Mouse (Mus musculus) T-helper 2 cell (primary cell): Measurements from ENCODE around the gene 1520401A03Rik.

Experiments used
- in situ Hi-C: fragments of 300-600 bp; cut with MboI, MseI; formaldehyde crosslinking; loops from one replicate; pipeline ENCODE4 v1.15.1; 2025; ENCODE audit warnings: high pct_unique_total_duplicates

1520401A03Rik gene

GRCm38 (mm10) chr17:23703301-23703700 lies 19.3 kb downstream of the 1520401A03Rik start:
- in situ Hi-C loops: loop anchor here (5.0 kb wide), 1 partner anchor 66 kb away; no protein-coding TSS in a partner anchor

- in situ Hi-C loops: loop anchor here (5.0 kb wide), 1 partner anchor 63 kb away; no protein-coding TSS in a partner anchor
These were observed 22.5 kb downstream of the 1520401A03Rik start for GRCm38 (mm10) chr17:23700079-23700478.

GRCm38 (mm10) chr17:23699131-23700077 lies 23.2 kb downstream of the 1520401A03Rik start:
- in situ Hi-C loops: loop anchor here (5.0 kb wide), 1 partner anchor 62 kb away; no protein-coding TSS in a partner anchor

- in situ Hi-C loops: no loop called here
These were observed 26.8 kb downstream of the 1520401A03Rik start for GRCm38 (mm10) chr17:23695801-23696200.

- in situ Hi-C loops: no loop called here
These were observed 28.1 kb downstream of the 1520401A03Rik start for GRCm38 (mm10) chr17:23694491-23694890.

GRCm38 (mm10) chr17:23683856-23684672 lies 38.5 kb downstream of the 1520401A03Rik start, which contains the start of gene Cldn9:
Gene Cldn9, minus strand, starts transcription at chr17:23684026.
- in situ Hi-C loops: no loop called here

- in situ Hi-C loops: no loop called here
These were observed 39.4 kb downstream of the 1520401A03Rik start for GRCm38 (mm10) chr17:23683226-23683625.

- in situ Hi-C loops: no loop called here
These were observed 40.1 kb downstream of the 1520401A03Rik start for GRCm38 (mm10) chr17:23682530-23682929.

GRCm38 (mm10) chr17:23682092-23682491 lies 40.5 kb downstream of the 1520401A03Rik start:
- in situ Hi-C loops: no loop called here

- in situ Hi-C loops: no loop called here
These were observed 41.5 kb downstream of the 1520401A03Rik start for GRCm38 (mm10) chr17:23681086-23681485.

- in situ Hi-C loops: no loop called here
These were observed 42.2 kb downstream of the 1520401A03Rik start for GRCm38 (mm10) chr17:23680336-23680735.

GRCm38 (mm10) chr17:23679127-23679835 lies 43.3 kb downstream of the 1520401A03Rik start, which contains the start of gene Cldn6:
Gene Cldn6, plus strand, starts transcription at chr17:23679249.
- in situ Hi-C loops: no loop called here

- in situ Hi-C loops: no loop called here
These were observed 45.3 kb downstream of the 1520401A03Rik start, which contains the start of gene Tnfrsf12a for GRCm38 (mm10) chr17:23677236-23677679. Gene Tnfrsf12a, minus strand, starts transcription at chr17:23677468.

- in situ Hi-C loops: no loop called here
These were observed 46.0 kb downstream of the 1520401A03Rik start for GRCm38 (mm10) chr17:23676473-23677031.

- in situ Hi-C loops: no loop called here
These were observed 46.9 kb downstream of the 1520401A03Rik start for GRCm38 (mm10) chr17:23675564-23676281.

GRCm38 (mm10) chr17:23675127-23675526 lies 47.5 kb downstream of the 1520401A03Rik start:
- in situ Hi-C loops: no loop called here

GRCm38 (mm10) chr17:23674271-23674952 lies 48.2 kb downstream of the 1520401A03Rik start:
- in situ Hi-C loops: loop anchor here (5.0 kb wide), 1 partner anchor 33 kb away; no protein-coding TSS in a partner anchor

GRCm38 (mm10) chr17:23673424-23674073 lies 49.0 kb downstream of the 1520401A03Rik start, which contains the start of the genes Hcfc1r1 and Thoc6:
Gene Hcfc1r1, plus strand, starts transcription at chr17:23673596.
Gene Thoc6, minus strand, starts transcription at chr17:23673882.
- in situ Hi-C loops: loop anchor here (5.0 kb wide), 1 partner anchor 34 kb away; no protein-coding TSS in a partner anchor
